Mouse (Mus musculus) CH12.LX (cell line): ENCODE results near the gene Nxpe5. TPM values are rescaled to one million over a fixed set of nuclear protein-coding genes. Genes with fewer than 3 reads are reported as not detected.

Experiments
- DNase-seq: peaks from one replicate; pipeline ENCODE4 v3.0.0-alpha.2; 2013; ENCODE audit errors: extremely low read depth
- H3K27ac ChIP-seq: 2 replicates; pipeline ENCODE4 v1.5.1; 2012; ENCODE audit warnings: low read depth, mild to moderate bottlenecking, control low read depth, moderate library complexity; ENCODE audit not compliant: insufficient read depth
- H3K27me3 ChIP-seq: replicated peaks from 2 replicates; pipeline ENCODE3; 2012; ENCODE audit warnings: inconsistent platforms
- H3K36me3 ChIP-seq, 2 experiments: replicated peaks in 1 of 2; 2 replicates each; pipeline versions ENCODE3 to v1.6.1; 2012; ENCODE audit warnings: inconsistent platforms in 1 of 2, low read length in 1 of 2, mild to moderate bottlenecking in 1 of 2, mixed read lengths in 1 of 2, moderate library complexity in 1 of 2; ENCODE audit not compliant: control insufficient read depth in 1 of 2, insufficient read depth in 1 of 2
- H3K4me1 ChIP-seq, 2 experiments: 2 replicates each; pipeline ENCODE4 v1.6.1; 2012; ENCODE audit warnings: inconsistent platforms in 1 of 2, moderate library complexity in 1 of 2; ENCODE audit not compliant: insufficient read depth in 2 of 2, control insufficient read depth in 1 of 2
- H3K4me2 ChIP-seq: 2 replicates; pipeline ENCODE4 v1.6.1; 2012; ENCODE audit warnings: low read depth, mild to moderate bottlenecking, control low read depth; ENCODE audit not compliant: poor library complexity, insufficient read depth, severe bottlenecking
- H3K4me3 ChIP-seq, 3 experiments: fragments of 150-350 bp in 1 of 3; sonication (generic) in 1 of 3; replicated peaks in 1 of 3; 2 replicates each; pipeline versions ENCODE3 to v1.5.1; 2011 to 2012; ENCODE audit warnings: low read depth in 2 of 3, low read length in 2 of 3, mild to moderate bottlenecking in 2 of 3, moderate library complexity in 2 of 3, control low read depth in 1 of 3, improper control_type of control experiment in 1 of 3, inconsistent platforms in 1 of 3, mixed read lengths in 1 of 3; ENCODE audit not compliant: poor library complexity in 1 of 3
- H3K79me2 ChIP-seq: replicated peaks from 2 replicates; pipeline ENCODE4 v1.6.1; 2012; ENCODE audit warnings: mild to moderate bottlenecking, moderate library complexity; ENCODE audit not compliant: control insufficient read depth, poor library complexity, insufficient read depth, severe bottlenecking; ENCODE audit errors: extremely low read depth
- H3K9ac ChIP-seq: 2 replicates; pipeline ENCODE4 v1.6.1; 2012; ENCODE audit warnings: low read depth, mild to moderate bottlenecking, control low read depth, moderate library complexity; ENCODE audit not compliant: insufficient read depth
- H3K9me3 ChIP-seq: replicated peaks from 2 replicates; pipeline ENCODE3; 2012; ENCODE audit warnings: low read length, inconsistent platforms, mixed read lengths
- CHD1 ChIP-seq: IDR thresholded peaks from 2 replicates; pipeline ENCODE4 v1.6.1; 2012; ENCODE audit warnings: low read depth, low read length, improper control_type of control experiment, inconsistent platforms
- CHD2 ChIP-seq: IDR thresholded peaks from 2 replicates; pipeline ENCODE4 v1.6.1; 2011; ENCODE audit warnings: low read length, improper control_type of control experiment
- ELF1 ChIP-seq: IDR thresholded peaks from 2 replicates; pipeline ENCODE4 v1.6.1; 2014; ENCODE audit warnings: low read depth, mild to moderate bottlenecking, inconsistent platforms, low read length, improper control_type of control experiment
- ETS1 ChIP-seq: conservative IDR thresholded peaks from 2 replicates; pipeline ENCODE4 v1.6.1; 2012; ENCODE audit warnings: low read depth, mild to moderate bottlenecking, inconsistent platforms, low read length, improper control_type of control experiment, moderate library complexity
- GABPA ChIP-seq: IDR thresholded peaks from 2 replicates; pipeline ENCODE4 v1.6.1; 2012; ENCODE audit warnings: low read depth, low read length, improper control_type of control experiment, inconsistent platforms; ENCODE audit not compliant: insufficient replicate concordance
- HCFC1 ChIP-seq: IDR thresholded peaks from 2 replicates; pipeline ENCODE4 v1.6.1; 2012; ENCODE audit warnings: low read depth, mild to moderate bottlenecking, inconsistent platforms, low read length, improper control_type of control experiment
- IRF4 ChIP-seq: IDR thresholded peaks from 2 replicates; pipeline ENCODE4 v1.6.1; 2014; ENCODE audit warnings: low read depth, mild to moderate bottlenecking, inconsistent platforms, low read length, improper control_type of control experiment
- JUN ChIP-seq: IDR thresholded peaks from 2 replicates; pipeline ENCODE4 v1.6.1; 2011; ENCODE audit warnings: low read depth, mild to moderate bottlenecking, low read length, improper control_type of control experiment, moderate library complexity; ENCODE audit not compliant: insufficient read depth
- JUND ChIP-seq: conservative IDR thresholded peaks from 2 replicates; pipeline ENCODE4 v1.6.1; 2011; ENCODE audit warnings: low read depth, low read length, improper control_type of control experiment
- MAFK ChIP-seq: IDR thresholded peaks from 2 replicates; pipeline ENCODE4 v1.6.1; 2011; ENCODE audit warnings: low read length, improper control_type of control experiment; ENCODE audit not compliant: insufficient replicate concordance
- MAX ChIP-seq: IDR thresholded peaks from 2 replicates; pipeline ENCODE4 v1.6.1; 2011; ENCODE audit warnings: low read length, improper control_type of control experiment
- MEF2A ChIP-seq: IDR thresholded peaks from 2 replicates; pipeline ENCODE4 v1.6.1; 2014; ENCODE audit warnings: low read depth, mild to moderate bottlenecking, inconsistent platforms, low read length, improper control_type of control experiment, borderline replicate concordance
- NELFE ChIP-seq: IDR thresholded peaks from 2 replicates; pipeline ENCODE4 v1.6.1; 2011; ENCODE audit warnings: low read depth, low read length, improper control_type of control experiment
- PAX5 ChIP-seq: IDR thresholded peaks from 2 replicates; pipeline ENCODE4 v1.6.1; 2012; ENCODE audit warnings: low read length, inconsistent platforms, mixed read lengths
- POLR2A ChIP-seq: IDR thresholded peaks from 2 replicates; pipeline ENCODE4 v1.6.1; 2011; ENCODE audit warnings: low read depth, mild to moderate bottlenecking, improper control_type of control experiment, low read length
- RAD21 ChIP-seq: IDR thresholded peaks from 2 replicates; pipeline ENCODE4 v1.6.1; 2011; ENCODE audit warnings: low read depth, mild to moderate bottlenecking, low read length, improper control_type of control experiment, moderate library complexity
- RCOR1 ChIP-seq: conservative IDR thresholded peaks from 2 replicates; pipeline ENCODE4 v1.6.1; 2012; ENCODE audit warnings: low read depth, mild to moderate bottlenecking, inconsistent platforms, low read length, improper control_type of control experiment
- TBP ChIP-seq: conservative IDR thresholded peaks from 2 replicates; pipeline ENCODE4 v1.6.1; 2011; ENCODE audit warnings: low read depth, low read length, improper control_type of control experiment
- TCF12 ChIP-seq: IDR thresholded peaks from 2 replicates; pipeline ENCODE4 v1.6.1; 2014; ENCODE audit warnings: low read depth, mild to moderate bottlenecking, inconsistent platforms, low read length, improper control_type of control experiment
- UBTF ChIP-seq: IDR thresholded peaks from 2 replicates; pipeline ENCODE4 v1.6.1; 2012; ENCODE audit warnings: low read depth, mild to moderate bottlenecking, inconsistent platforms, low read length, improper control_type of control experiment, moderate library complexity
- USF1 ChIP-seq: IDR thresholded peaks from 2 replicates; pipeline ENCODE4 v1.6.1; 2014; ENCODE audit warnings: low read depth, mild to moderate bottlenecking, inconsistent platforms, low read length, improper control_type of control experiment
- USF2 ChIP-seq: conservative IDR thresholded peaks from 2 replicates; pipeline ENCODE4 v1.6.1; 2011; ENCODE audit warnings: low read depth, low read length, improper control_type of control experiment
- ZKSCAN1 ChIP-seq: IDR thresholded peaks from 2 replicates; pipeline ENCODE4 v1.6.1; 2012; ENCODE audit warnings: low read depth, inconsistent platforms, low read length, improper control_type of control experiment, borderline replicate concordance
- ZMIZ1 ChIP-seq: IDR thresholded peaks from 2 replicates; pipeline ENCODE4 v1.6.1; 2012; ENCODE audit warnings: low read depth, mild to moderate bottlenecking, inconsistent platforms, low read length, improper control_type of control experiment
- ZNF384 ChIP-seq: IDR thresholded peaks from 2 replicates; pipeline ENCODE4 v1.6.1; 2012; ENCODE audit warnings: low read depth, low read length, improper control_type of control experiment, inconsistent platforms
- dilution Hi-C: fragments of 300-500 bp; cut with MboI; formaldehyde crosslinking; loops from 2 replicates; pipeline ENCODE4 v1.14.3; 2020; ENCODE audit warnings: low sequenced_read_pairs; ENCODE audit not compliant: extremely low pct_unique_long_range_greater_than_20kb, extremely low pct_ligation_motif_present
- in situ Hi-C: fragments of 300-500 bp; cut with MboI; formaldehyde crosslinking; loops from 3 replicates; pipeline ENCODE4 v1.14.3; 2019; ENCODE audit warnings: low sequenced_read_pairs, low pct_ligation_motif_present, low pct_unique_long_range_greater_than_20kb, mixed read lengths
- polyA plus RNA-seq: library from polyadenylated mRNA; unstranded; fragments of >175 nt; gene quantifications from 2 replicates; pipeline ENCODE4 v1.2.1, GENCODE M21; 2012; ENCODE audit warnings: low read depth; ENCODE audit not compliant: insufficient read length
- total RNA-seq, 2 experiments: library from RNA; depleted of rRNA; stranded (reverse); fragments of 300-350 nt in 1 of 2; fragments of >200 nt in 1 of 2; gene quantifications; 2 replicates each; pipeline ENCODE4 v1.2.3; 2012 to 2014

Nxpe5 gene
- total and polyA plus RNA-seq, 3 experiments, result not detected

DNA sequence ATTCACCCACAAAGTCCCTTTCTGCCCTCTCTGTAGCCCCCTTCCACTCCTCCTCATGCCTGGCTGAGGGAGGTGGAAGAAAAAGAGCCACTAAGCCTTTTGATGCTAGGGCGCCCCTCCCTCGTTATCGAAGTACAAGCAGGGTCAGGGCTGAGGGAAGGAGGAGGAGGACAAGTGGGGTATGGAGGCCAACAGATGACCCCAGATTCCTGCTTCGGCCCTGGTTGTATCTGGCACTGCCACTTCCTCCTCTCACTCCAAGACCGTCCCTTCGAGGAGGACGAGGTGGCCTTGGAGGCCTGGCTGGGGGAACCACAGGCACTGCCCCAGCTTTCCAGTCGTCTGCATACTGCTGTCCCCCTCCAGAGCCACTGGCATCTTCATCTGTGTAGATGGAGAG lies 48.5 kb downstream of the Nxpe5 start:
- H3K27ac ChIP-seq, result no peak overlapping the region
- H3K79me2 ChIP-seq, result no peaks in the 10 kb centered on the region
- no peak overlapping the region for H3K4me3 ChIP-seq
- peaks cover 36% of the 10 kb centered on the region for H3K27me3 ChIP-seq
- H3K4me2 ChIP-seq, result no peak overlapping the region
- no peaks in the 10 kb centered on the region for H3K9me3 ChIP-seq
- no peaks in the 10 kb centered on the region for H3K36me3 ChIP-seq
- in situ Hi-C loops, result no loop called here
- TF ChIP-seq USF1, result no peak
- TF ChIP-seq TCF12, result no peak
- no peak for TF ChIP-seq MEF2A
- no peak for TF ChIP-seq ZNF384
- no peak for TF ChIP-seq UBTF
- TF ChIP-seq MAFK, result no peak
- TF ChIP-seq USF2, result no peak
- no peak for TF ChIP-seq JUN
- TF ChIP-seq ZKSCAN1, result no peak
- TF ChIP-seq NELFE, result no peak
- no peak for TF ChIP-seq ELF1
- no peak for TF ChIP-seq MAX
- no peak for TF ChIP-seq CHD2
- TF ChIP-seq POLR2A, result no peak
- TF ChIP-seq TBP, result no peak
- TF ChIP-seq ZMIZ1, result no peak
- no peak for TF ChIP-seq GABPA
- TF ChIP-seq IRF4, result no peak
- TF ChIP-seq HCFC1, result no peak
- no peak for DNase-seq
- no peak overlapping the region for H3K9ac ChIP-seq
- peaks cover 0 to 5% of the 10 kb centered on the region in 2 experiments; a peak in 2 of 4 replicates for H3K4me1 ChIP-seq
- dilution Hi-C loops, result no loop called here

DNA sequence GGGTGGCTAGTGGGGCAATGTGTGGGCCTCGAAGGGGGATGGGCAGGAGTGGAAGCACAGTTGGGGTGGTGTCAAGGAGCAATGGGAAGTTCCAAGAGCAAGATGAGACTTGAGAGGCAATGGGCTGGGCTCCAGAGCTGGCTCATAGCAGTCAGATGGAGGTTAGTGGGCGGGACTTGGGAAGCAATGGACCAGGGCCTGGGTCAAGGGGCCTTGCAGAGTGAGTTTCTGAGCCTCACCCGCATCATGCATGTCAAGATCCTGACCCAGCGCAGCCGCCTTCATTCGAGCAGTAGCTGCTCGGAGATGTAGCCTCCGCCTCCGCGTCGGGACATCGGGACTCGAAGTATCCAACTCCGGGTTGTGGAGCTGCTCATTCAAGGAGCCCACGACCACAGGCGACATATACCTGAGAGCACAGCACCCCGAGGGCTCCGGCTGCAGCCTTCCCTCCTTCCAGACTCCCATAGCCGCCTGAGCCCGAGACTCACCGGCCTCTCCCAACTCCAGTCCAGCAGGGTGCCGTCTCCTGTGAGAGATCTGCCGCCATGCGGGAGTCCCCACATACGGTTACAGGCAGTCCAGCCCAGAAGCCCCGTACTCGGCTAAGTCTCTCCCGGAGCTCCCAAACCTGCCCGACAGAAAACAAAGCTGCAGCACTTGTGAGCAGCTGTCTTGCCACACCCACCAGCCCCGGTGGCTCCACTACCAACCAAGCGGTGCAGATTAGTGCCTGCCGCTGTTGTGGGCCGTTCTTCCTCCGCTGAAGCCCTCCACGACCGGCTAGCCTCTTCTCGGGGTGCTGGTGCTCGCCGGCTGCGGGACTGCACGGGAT lies 49.7 kb downstream of the Nxpe5 start:
- no peak overlapping the region for H3K4me3 ChIP-seq
- TF ChIP-seq ETS1 (no peak), CHD1 (no peak), JUND (no peak), POLR2A (no peak), RCOR1 (no peak), ZKSCAN1 (no peak), RAD21 (no peak), JUN (no peak), PAX5 (no peak)

More for the DNA sequence above, 49.7 kb downstream of the Nxpe5 start:
- dilution Hi-C loops (no loop called here), in situ Hi-C loops (no loop called here)
- H3K4me1 ChIP-seq, result peaks cover 0 to 5% of the 10 kb centered on the region in 2 experiments; a peak in 2 of 4 replicates
- H3K79me2 ChIP-seq, result no peaks in the 10 kb centered on the region
- H3K9ac ChIP-seq, result no peak overlapping the region
- H3K9me3 ChIP-seq, result peaks cover 6% of the 10 kb centered on the region
- no peak overlapping the region for H3K27ac ChIP-seq
- no peaks in the 10 kb centered on the region for H3K36me3 ChIP-seq
- no peak for DNase-seq
- peaks cover 36% of the 10 kb centered on the region for H3K27me3 ChIP-seq
- H3K4me2 ChIP-seq, result no peak overlapping the region
